Mouse (Mus musculus): ENCODE measurements around the gene Bud23. TPM values are rescaled to one million over a fixed set of nuclear protein-coding genes. Genes with fewer than 3 reads are reported as not detected.

Gene Bud23
- polyA plus RNA-seq, 2 experiments: 43.3 to 46.0 TPM

DNA sequence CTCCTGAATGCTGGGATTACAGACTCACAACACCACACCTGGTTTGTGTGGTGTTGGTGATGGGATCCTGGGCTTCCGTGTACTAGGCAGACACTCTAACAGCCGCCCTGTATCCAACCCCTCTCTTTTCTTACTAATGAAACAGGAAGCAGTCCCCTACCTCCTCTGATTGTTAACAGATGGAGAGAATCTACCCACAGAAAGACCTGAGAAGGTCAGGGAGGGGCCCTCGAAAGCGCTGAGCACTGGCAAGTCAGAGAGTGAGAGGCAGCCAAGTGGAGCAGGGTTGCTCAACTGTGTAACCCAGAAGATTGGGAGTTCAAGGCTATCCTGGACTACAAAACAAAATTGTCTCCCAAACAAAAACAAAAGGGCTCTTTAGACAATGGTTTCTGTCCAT, 22.1 kb upstream of the Bud23 start:
- Histone ChIP-seq H3K36me3 (replicated peaks; ENCODE audit: control insufficient read depth, insufficient read depth, low read depth) (no peaks in the 10 kb centered on the region), H3K4me3 (ENCODE audit: insufficient read depth in 1 of 2, low read depth in 2 of 2, low read length in 2 of 2) (no peak overlapping the region), H3K9ac (replicated peaks) (no peak overlapping the region), H3K27ac (no peak overlapping the region), H3K9me3 (ENCODE audit: control insufficient read depth, low read length) (no peaks in the 10 kb centered on the region), H3K27me3 (ENCODE audit: control insufficient read depth, insufficient read depth, low read length) (peaks cover 28% of the 10 kb centered on the region), H3K4me2 (ENCODE audit: low read depth) (no peak overlapping the region), H3K4me1 (replicated peaks; ENCODE audit: control insufficient read depth in 2 of 2, insufficient read depth in 2 of 2, low read length in 1 of 2) (no peaks in the 10 kb centered on the region)
- WGBS (ENCODE audit: insufficient replicate concordance): 44% methylated on average over 4 of the region's 4 CpGs
- TF ChIP-seq EP300 (IDR thresholded peaks at IDR 0.05; ENCODE audit: low read depth) (no peak), CTCF (IDR thresholded peaks at IDR 0.05; ENCODE audit: low read depth) (no peak)
- DNase-seq (ENCODE audit: low read depth in 3 of 3, low spot score in 3 of 3) (no peak), ATAC-seq (ENCODE audit: insufficient read depth) (no peak)

- ATAC-seq (ENCODE audit: insufficient read depth) (no peak), DNase-seq (ENCODE audit: low read depth in 3 of 3, low spot score in 3 of 3) (no peak)
- TF ChIP-seq CTCF (IDR thresholded peaks at IDR 0.05; ENCODE audit: low read depth) (no peak), EP300 (IDR thresholded peaks at IDR 0.05; ENCODE audit: low read depth) (no peak)
- no peak overlapping the region for H3K4me3 ChIP-seq (ENCODE audit: insufficient read depth in 1 of 2, low read depth in 2 of 2, low read length in 2 of 2)
- H3K4me1 ChIP-seq (replicated peaks; ENCODE audit: control insufficient read depth in 2 of 2, insufficient read depth in 2 of 2, low read length in 1 of 2): peaks cover 0 to 4% of the 10 kb centered on the region in 2 experiments; a peak in 1 of 4 replicates
- WGBS (ENCODE audit: insufficient replicate concordance): 69% methylated on average over 5 of the region's 5 CpGs
- H3K9ac ChIP-seq (replicated peaks): no peak overlapping the region
- no peaks in the 10 kb centered on the region for H3K27me3 ChIP-seq (ENCODE audit: control insufficient read depth, insufficient read depth, low read length)
- H3K27ac ChIP-seq: no peak overlapping the region
- no peaks in the 10 kb centered on the region for H3K36me3 ChIP-seq (replicated peaks; ENCODE audit: control insufficient read depth, insufficient read depth, low read depth)
- no peaks in the 10 kb centered on the region for H3K9me3 ChIP-seq (ENCODE audit: control insufficient read depth, low read length)
- H3K4me2 ChIP-seq (ENCODE audit: low read depth): no peak overlapping the region
Observed at GRCm38 (mm10) chr5:135080539-135080938, 15.8 kb upstream of the Bud23 start.

- Histone ChIP-seq H3K27me3 (ENCODE audit: control insufficient read depth, insufficient read depth, low read length) (no peaks in the 10 kb centered on the region), H3K27ac (no peak overlapping the region), H3K9ac (replicated peaks) (no peak overlapping the region), H3K4me2 (ENCODE audit: low read depth) (no peak overlapping the region), H3K9me3 (ENCODE audit: control insufficient read depth, low read length) (no peaks in the 10 kb centered on the region), H3K36me3 (replicated peaks; ENCODE audit: control insufficient read depth, insufficient read depth, low read depth) (no peaks in the 10 kb centered on the region), H3K4me3 (ENCODE audit: insufficient read depth in 1 of 2, low read depth in 2 of 2, low read length in 2 of 2) (no peak overlapping the region), H3K4me1 (replicated peaks; ENCODE audit: control insufficient read depth in 2 of 2, insufficient read depth in 2 of 2, low read length in 1 of 2) (peaks cover 0 to 4% of the 10 kb centered on the region in 2 experiments; a peak in 1 of 4 replicates)
- DNase-seq (ENCODE audit: low read depth in 3 of 3, low spot score in 3 of 3): no peak
- TF ChIP-seq CTCF (IDR thresholded peaks at IDR 0.05; ENCODE audit: low read depth) (no peak), EP300 (IDR thresholded peaks at IDR 0.05; ENCODE audit: low read depth) (no peak)
- 82% methylated on average over 2 of the region's 2 CpGs for whole genome bisulfite sequencing (ENCODE audit: insufficient replicate concordance)
- no peak for ATAC-seq (ENCODE audit: insufficient read depth)
Observed at GRCm38 (mm10) chr5:135079578-135079977, 14.8 kb upstream of the Bud23 start.

DNA sequence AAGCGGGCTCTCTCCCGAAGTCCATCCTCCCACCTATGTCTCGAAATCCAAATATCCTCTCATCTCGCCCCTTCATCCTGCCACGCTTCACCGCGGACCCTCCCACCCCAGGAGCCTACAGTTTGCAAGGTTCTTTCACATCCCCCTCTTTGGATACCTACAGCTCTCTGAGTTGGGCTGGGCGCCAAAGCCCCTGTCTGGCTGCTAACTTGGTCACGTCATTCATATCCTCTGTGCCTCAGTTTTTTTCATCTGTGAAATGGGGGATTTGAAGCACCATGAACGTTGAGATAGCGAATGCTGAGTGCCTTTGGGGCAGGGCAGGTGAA, 13.7 kb upstream of the Bud23 start:
- H3K9me3 ChIP-seq (ENCODE audit: control insufficient read depth, low read length): no peaks in the 10 kb centered on the region
- peak overlapping the region; percentile 73 for H3K4me2 ChIP-seq (ENCODE audit: low read depth)
- TF ChIP-seq CTCF (IDR thresholded peaks at IDR 0.05; ENCODE audit: low read depth): no peak
- no peak for TF ChIP-seq EP300 (IDR thresholded peaks at IDR 0.05; ENCODE audit: low read depth)
- DNase-seq (ENCODE audit: low read depth in 3 of 3, low spot score in 3 of 3) (no peak), ATAC-seq (ENCODE audit: insufficient read depth) (no peak)
- peak overlapping the region; percentile 38 to 56 for H3K4me3 ChIP-seq (ENCODE audit: insufficient read depth in 1 of 2, low read depth in 2 of 2, low read length in 2 of 2)
- H3K27ac ChIP-seq: no peak overlapping the region
- no peaks in the 10 kb centered on the region for H3K27me3 ChIP-seq (ENCODE audit: control insufficient read depth, insufficient read depth, low read length)
- no peak overlapping the region for H3K9ac ChIP-seq (replicated peaks)
- 2% methylated on average over 11 of the region's 11 CpGs for WGBS (ENCODE audit: insufficient replicate concordance)
- peaks cover 0 to 4% of the 10 kb centered on the region in 2 experiments; a peak in 1 of 4 replicates for H3K4me1 ChIP-seq (replicated peaks; ENCODE audit: control insufficient read depth in 2 of 2, insufficient read depth in 2 of 2, low read length in 1 of 2)
- H3K36me3 ChIP-seq (replicated peaks; ENCODE audit: control insufficient read depth, insufficient read depth, low read depth): no peaks in the 10 kb centered on the region

DNA sequence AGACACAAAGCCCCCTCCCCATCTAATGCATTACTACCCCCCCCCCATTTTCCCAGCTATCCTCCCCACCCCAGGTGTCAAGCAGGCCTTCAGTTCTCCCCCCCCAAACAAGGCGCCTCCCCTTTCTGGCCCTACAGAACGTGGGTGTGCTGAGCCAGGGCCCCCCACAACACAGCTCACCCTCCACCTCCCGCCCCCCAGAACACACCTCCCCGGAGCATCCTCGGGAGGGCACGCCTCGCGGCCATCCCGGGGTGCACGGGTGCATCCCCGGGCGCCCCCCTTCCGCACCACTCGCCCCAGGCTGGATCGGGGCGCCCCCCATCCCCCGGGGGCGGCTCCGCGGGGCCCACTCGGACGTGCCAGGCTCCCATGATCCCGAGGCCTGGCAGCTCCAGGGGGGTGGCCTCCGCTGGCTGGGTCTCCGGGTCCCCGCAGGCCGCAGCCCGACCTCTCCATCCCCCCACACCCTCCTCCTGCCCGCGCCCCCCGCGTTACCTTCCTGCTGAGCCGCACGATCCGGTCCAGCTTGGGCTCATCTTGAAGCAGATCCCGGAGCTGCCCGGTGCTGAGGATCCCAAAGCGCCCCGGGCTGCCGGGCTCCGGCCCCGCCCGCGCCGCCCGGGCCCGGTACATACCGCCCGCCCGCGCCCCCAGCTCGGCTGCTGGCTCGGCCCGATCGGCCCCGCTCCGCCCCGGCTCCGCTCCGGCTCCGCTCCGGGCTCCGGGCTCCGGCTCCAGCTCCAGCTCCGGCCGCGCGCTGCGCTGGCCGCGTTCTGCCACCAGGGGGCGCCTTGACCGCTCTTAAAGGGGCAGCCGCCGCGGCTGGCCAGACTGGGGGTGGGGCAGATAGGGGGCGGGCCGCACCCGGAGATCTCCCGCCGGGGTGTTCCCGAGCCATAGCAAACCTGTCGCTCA, 13.1 kb upstream of the Bud23 start, which contains the start of gene Vps37d:
Gene Vps37d, minus strand, starts transcription at position 703 of the 918 bp plus-strand sequence.
- no peaks in the 10 kb centered on the region for H3K27me3 ChIP-seq (ENCODE audit: control insufficient read depth, insufficient read depth, low read length)
- ATAC-seq (ENCODE audit: insufficient read depth) (peak; percentile 83), DNase-seq (ENCODE audit: low read depth in 3 of 3, low spot score in 3 of 3) (peak; percentile 66 to 70 (median 68))
- peak within 1 kb of the TSS; percentile 73 for H3K4me2 ChIP-seq (ENCODE audit: low read depth)
- peak within 1 kb of the TSS; percentile 56 for H3K9ac ChIP-seq (replicated peaks)
- H3K36me3 ChIP-seq (replicated peaks; ENCODE audit: control insufficient read depth, insufficient read depth, low read depth): no peaks in the 10 kb centered on the region
- TF ChIP-seq CTCF (IDR thresholded peaks at IDR 0.05; ENCODE audit: low read depth): peak; percentile 77
- no peak for TF ChIP-seq EP300 (IDR thresholded peaks at IDR 0.05; ENCODE audit: low read depth)
- WGBS (ENCODE audit: insufficient replicate concordance): 2% methylated on average over 72 of the region's 83 CpGs
- peaks cover 0 to 4% of the 10 kb centered on the region in 2 experiments; a peak in 1 of 4 replicates for H3K4me1 ChIP-seq (replicated peaks; ENCODE audit: control insufficient read depth in 2 of 2, insufficient read depth in 2 of 2, low read length in 1 of 2)
- H3K4me3 ChIP-seq (ENCODE audit: insufficient read depth in 1 of 2, low read depth in 2 of 2, low read length in 2 of 2): peak within 1 kb of the TSS; percentile 38 to 56
- no peak within 1 kb of the TSS for H3K27ac ChIP-seq
- H3K9me3 ChIP-seq (ENCODE audit: control insufficient read depth, low read length): no peaks in the 10 kb centered on the region
